Mouse (Mus musculus): ENCODE measurements around the gene Bbof1. TPM values are rescaled to one million over a fixed set of nuclear protein-coding genes. Genes with fewer than 3 reads are reported as not detected.
A peak's percentile ranks its signal among the peaks of the same experiment; 100 is the strongest.

The Bbof1 gene
- polyA plus RNA-seq, 1 experiment from 2014 or later, result 2.1 TPM

DNA sequence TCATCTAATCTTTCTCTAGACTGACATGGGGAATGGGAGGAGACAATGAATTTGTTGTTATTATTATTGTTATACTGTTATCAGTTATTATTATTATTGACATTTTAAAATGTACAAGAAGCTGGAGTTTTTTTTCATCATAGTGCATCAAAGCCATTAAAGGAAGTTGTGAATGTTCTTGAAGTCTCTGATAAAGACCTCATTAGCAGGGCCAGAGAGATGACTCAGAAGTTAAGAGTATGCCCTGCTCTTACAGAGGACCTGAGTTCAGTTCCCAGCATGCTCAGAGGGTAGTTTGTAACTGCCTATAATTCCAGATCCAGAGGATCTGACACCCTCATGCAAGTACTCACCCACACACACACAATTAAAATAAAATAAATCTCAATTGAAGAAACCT lies 11.2 kb upstream of the Bbof1 start:
- Histone ChIP-seq H3K36me3 (ENCODE audit: control insufficient read depth, insufficient read depth, low read length) (no peaks in the 10 kb centered on the region), H3K9me3 (ENCODE audit: control insufficient read depth, low read length) (no peaks in the 10 kb centered on the region), H3K4me1 (ENCODE audit: control insufficient read depth, insufficient read depth, low read length) (no peaks in the 10 kb centered on the region), H3K4me2 (ENCODE audit: low read depth, low read length) (no peak overlapping the region), H3K27ac (replicated peaks; ENCODE audit: low read depth, low read length) (no peak overlapping the region), H3K9ac (ENCODE audit: low read depth, low read length) (no peak overlapping the region), H3K27me3 (replicated peaks; ENCODE audit: control insufficient read depth, insufficient read depth, low read length) (no peaks in the 10 kb centered on the region), H3K4me3 (ENCODE audit: low read depth, low read length) (no peak overlapping the region)
- ATAC-seq (ENCODE audit: low read depth), result no peak
- DNase-seq (ENCODE audit: low spot score), result no peak

- Histone ChIP-seq H3K4me3 (ENCODE audit: low read depth, low read length) (no peak overlapping the region), H3K4me2 (ENCODE audit: low read depth, low read length) (no peak overlapping the region), H3K27me3 (replicated peaks; ENCODE audit: control insufficient read depth, insufficient read depth, low read length) (no peaks in the 10 kb centered on the region), H3K9me3 (ENCODE audit: control insufficient read depth, low read length) (no peaks in the 10 kb centered on the region), H3K36me3 (ENCODE audit: control insufficient read depth, insufficient read depth, low read length) (no peaks in the 10 kb centered on the region), H3K4me1 (ENCODE audit: control insufficient read depth, insufficient read depth, low read length) (no peaks in the 10 kb centered on the region), H3K27ac (replicated peaks; ENCODE audit: low read depth, low read length) (no peak overlapping the region), H3K9ac (ENCODE audit: low read depth, low read length) (no peak overlapping the region)
- DNase-seq (ENCODE audit: low spot score) (no peak), ATAC-seq (ENCODE audit: low read depth) (no peak)
- WGBS, result 75% methylated on average over 5 of the region's 5 CpGs
These were observed 10.2 kb upstream of the Bbof1 start for GRCm38 (mm10) chr12:84398629-84399028.

DNA sequence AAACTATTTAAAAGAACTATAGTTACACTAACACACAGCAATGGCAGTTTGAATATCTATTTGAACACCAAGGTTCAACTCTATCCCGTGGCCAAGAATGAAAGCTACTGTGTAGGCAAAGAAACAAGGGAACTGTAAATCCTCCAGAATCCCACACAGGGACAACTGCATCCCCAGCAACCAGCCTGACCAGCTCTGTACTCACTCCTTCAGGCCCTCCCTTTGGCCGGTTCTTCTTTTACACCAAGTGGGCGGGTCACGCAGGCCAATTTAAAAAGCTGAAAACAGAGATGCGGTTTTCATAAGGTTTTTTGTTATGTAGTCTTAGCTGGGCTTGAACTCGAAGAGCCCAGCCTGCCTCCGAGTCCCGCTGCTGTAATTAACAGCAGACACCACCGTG lies 9.7 kb upstream of the Bbof1 start:
- Histone ChIP-seq H3K36me3 (ENCODE audit: control insufficient read depth, insufficient read depth, low read length) (no peaks in the 10 kb centered on the region), H3K4me1 (ENCODE audit: control insufficient read depth, insufficient read depth, low read length) (no peaks in the 10 kb centered on the region), H3K4me3 (ENCODE audit: low read depth, low read length) (no peak overlapping the region), H3K4me2 (ENCODE audit: low read depth, low read length) (no peak overlapping the region), H3K27ac (replicated peaks; ENCODE audit: low read depth, low read length) (no peak overlapping the region), H3K9ac (ENCODE audit: low read depth, low read length) (no peak overlapping the region), H3K9me3 (ENCODE audit: control insufficient read depth, low read length) (no peaks in the 10 kb centered on the region), H3K27me3 (replicated peaks; ENCODE audit: control insufficient read depth, insufficient read depth, low read length) (no peaks in the 10 kb centered on the region)
- ATAC-seq (ENCODE audit: low read depth), result no peak
- DNase-seq (ENCODE audit: low spot score), result peak; percentile 16
- 63% methylated on average over 9 of the region's 9 CpGs for WGBS

- no peaks in the 10 kb centered on the region for H3K36me3 ChIP-seq (ENCODE audit: control insufficient read depth, insufficient read depth, low read length)
- DNase-seq (ENCODE audit: low spot score), result no peak
- no peaks in the 10 kb centered on the region for H3K27me3 ChIP-seq (replicated peaks; ENCODE audit: control insufficient read depth, insufficient read depth, low read length)
- no peak overlapping the region for H3K4me2 ChIP-seq (ENCODE audit: low read depth, low read length)
- H3K27ac ChIP-seq (replicated peaks; ENCODE audit: low read depth, low read length), result no peak overlapping the region
- H3K9ac ChIP-seq (ENCODE audit: low read depth, low read length), result no peak overlapping the region
- no peaks in the 10 kb centered on the region for H3K9me3 ChIP-seq (ENCODE audit: control insufficient read depth, low read length)
- H3K4me1 ChIP-seq (ENCODE audit: control insufficient read depth, insufficient read depth, low read length), result no peaks in the 10 kb centered on the region
- no peak overlapping the region for H3K4me3 ChIP-seq (ENCODE audit: low read depth, low read length)
- 70% methylated on average over 9 of the region's 9 CpGs for WGBS
- ATAC-seq (ENCODE audit: low read depth), result no peak
These were observed 9.2 kb upstream of the Bbof1 start for GRCm38 (mm10) chr12:84399663-84400062.

- H3K4me3 ChIP-seq (ENCODE audit: low read depth, low read length), result no peak overlapping the region
- no peaks in the 10 kb centered on the region for H3K4me1 ChIP-seq (ENCODE audit: control insufficient read depth, insufficient read depth, low read length)
- no peaks in the 10 kb centered on the region for H3K27me3 ChIP-seq (replicated peaks; ENCODE audit: control insufficient read depth, insufficient read depth, low read length)
- 77% methylated on average over 3 of the region's 3 CpGs for WGBS
- no peaks in the 10 kb centered on the region for H3K9me3 ChIP-seq (ENCODE audit: control insufficient read depth, low read length)
- no peak overlapping the region for H3K9ac ChIP-seq (ENCODE audit: low read depth, low read length)
- H3K36me3 ChIP-seq (ENCODE audit: control insufficient read depth, insufficient read depth, low read length), result no peaks in the 10 kb centered on the region
- H3K4me2 ChIP-seq (ENCODE audit: low read depth, low read length), result no peak overlapping the region
- no peak overlapping the region for H3K27ac ChIP-seq (replicated peaks; ENCODE audit: low read depth, low read length)
- DNase-seq (ENCODE audit: low spot score) (no peak), ATAC-seq (ENCODE audit: low read depth) (no peak)
These were observed 8.8 kb upstream of the Bbof1 start for GRCm38 (mm10) chr12:84400068-84400467.

GRCm38 (mm10) chr12:84400653-84401052 lies 8.2 kb upstream of the Bbof1 start:
- Histone ChIP-seq H3K27me3 (replicated peaks; ENCODE audit: control insufficient read depth, insufficient read depth, low read length) (no peaks in the 10 kb centered on the region), H3K4me3 (ENCODE audit: low read depth, low read length) (no peak overlapping the region), H3K9me3 (ENCODE audit: control insufficient read depth, low read length) (no peaks in the 10 kb centered on the region), H3K9ac (ENCODE audit: low read depth, low read length) (no peak overlapping the region), H3K4me2 (ENCODE audit: low read depth, low read length) (no peak overlapping the region), H3K4me1 (ENCODE audit: control insufficient read depth, insufficient read depth, low read length) (no peaks in the 10 kb centered on the region), H3K27ac (replicated peaks; ENCODE audit: low read depth, low read length) (no peak overlapping the region), H3K36me3 (ENCODE audit: control insufficient read depth, insufficient read depth, low read length) (no peaks in the 10 kb centered on the region)
- ATAC-seq (ENCODE audit: low read depth), result no peak
- DNase-seq (ENCODE audit: low spot score), result no peak
- 80% methylated on average over 3 of the region's 3 CpGs for WGBS

DNA sequence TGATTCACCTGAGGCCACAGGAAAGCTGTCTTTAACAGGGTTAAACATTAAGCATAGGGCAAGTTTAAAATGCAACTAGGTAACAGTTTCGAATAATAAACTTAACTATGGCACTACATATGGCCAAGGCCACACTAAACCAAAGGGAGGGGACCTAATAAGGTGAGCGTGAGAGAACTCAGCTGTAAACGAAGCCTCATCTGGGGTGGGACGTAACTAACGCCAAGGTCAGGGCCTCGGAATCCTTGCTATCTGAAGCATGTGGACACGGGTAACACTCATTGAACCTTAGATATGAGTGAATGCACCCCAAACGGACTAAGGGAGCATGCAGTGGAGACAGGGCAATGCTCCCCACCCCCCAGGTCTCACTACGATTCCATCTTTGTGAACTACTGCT lies 5.9 kb upstream of the Bbof1 start:
- H3K27ac ChIP-seq (replicated peaks; ENCODE audit: low read depth, low read length), result no peak overlapping the region
- no peak for DNase-seq (ENCODE audit: low spot score)
- H3K36me3 ChIP-seq (ENCODE audit: control insufficient read depth, insufficient read depth, low read length), result no peaks in the 10 kb centered on the region
- no peak overlapping the region for H3K9ac ChIP-seq (ENCODE audit: low read depth, low read length)
- H3K4me3 ChIP-seq (ENCODE audit: low read depth, low read length), result no peak overlapping the region
- WGBS, result 72% methylated on average over 9 of the region's 9 CpGs
- no peak overlapping the region for H3K4me2 ChIP-seq (ENCODE audit: low read depth, low read length)
- ATAC-seq (ENCODE audit: low read depth), result no peak
- no peaks in the 10 kb centered on the region for H3K4me1 ChIP-seq (ENCODE audit: control insufficient read depth, insufficient read depth, low read length)
- no peaks in the 10 kb centered on the region for H3K27me3 ChIP-seq (replicated peaks; ENCODE audit: control insufficient read depth, insufficient read depth, low read length)
- no peaks in the 10 kb centered on the region for H3K9me3 ChIP-seq (ENCODE audit: control insufficient read depth, low read length)

- ATAC-seq (ENCODE audit: low read depth), result no peak
- Histone ChIP-seq H3K4me3 (ENCODE audit: low read depth, low read length) (no peak overlapping the region), H3K27me3 (replicated peaks; ENCODE audit: control insufficient read depth, insufficient read depth, low read length) (no peaks in the 10 kb centered on the region), H3K9ac (ENCODE audit: low read depth, low read length) (no peak overlapping the region), H3K27ac (replicated peaks; ENCODE audit: low read depth, low read length) (no peak overlapping the region), H3K9me3 (ENCODE audit: control insufficient read depth, low read length) (no peaks in the 10 kb centered on the region), H3K4me2 (ENCODE audit: low read depth, low read length) (no peak overlapping the region), H3K4me1 (ENCODE audit: control insufficient read depth, insufficient read depth, low read length) (peaks cover 3% of the 10 kb centered on the region; the same call in 1 of the 2 replicates), H3K36me3 (ENCODE audit: control insufficient read depth, insufficient read depth, low read length) (no peaks in the 10 kb centered on the region)
- DNase-seq (ENCODE audit: low spot score), result peak; percentile 19
- 84% methylated on average over 6 of the region's 6 CpGs for WGBS
These were observed 4.3 kb upstream of the Bbof1 start for GRCm38 (mm10) chr12:84404541-84404940.

GRCm38 (mm10) chr12:84407259-84407658 lies 1.6 kb upstream of the Bbof1 start:
- no peak overlapping the region for H3K4me2 ChIP-seq (ENCODE audit: low read depth, low read length)
- H3K27ac ChIP-seq (replicated peaks; ENCODE audit: low read depth, low read length), result no peak overlapping the region
- H3K4me3 ChIP-seq (ENCODE audit: low read depth, low read length), result no peak overlapping the region
- H3K4me1 ChIP-seq (ENCODE audit: control insufficient read depth, insufficient read depth, low read length), result peaks cover 3% of the 10 kb centered on the region; the same call in 1 of the 2 replicates
- 62% methylated on average over 4 of the region's 4 CpGs for WGBS
- no peak for DNase-seq (ENCODE audit: low spot score)
- no peak overlapping the region for H3K9ac ChIP-seq (ENCODE audit: low read depth, low read length)
- no peak for ATAC-seq (ENCODE audit: low read depth)
- no peaks in the 10 kb centered on the region for H3K9me3 ChIP-seq (ENCODE audit: control insufficient read depth, low read length)
- no peaks in the 10 kb centered on the region for H3K27me3 ChIP-seq (replicated peaks; ENCODE audit: control insufficient read depth, insufficient read depth, low read length)
- no peaks in the 10 kb centered on the region for H3K36me3 ChIP-seq (ENCODE audit: control insufficient read depth, insufficient read depth, low read length)

All from embryonic facial prominence, embryonic 14.5 days (tissue).